Comparison of ENCODE assay signal across 13 mouse cellular contexts in genomic region chr12:36426163-36427045, GRCm38 (mm10). TPM values are rescaled to one million over a fixed set of nuclear protein-coding genes. Genes with fewer than 3 reads are reported as not detected.
A peak's percentile ranks its signal among the peaks of the same experiment; 100 is the strongest.
DNase-seq lines count a peak whose midpoint lies in the region; ATAC-seq lines count a peak whose summit lies in the region.
"Had no signal": no experiment of that assay in that cellular context is flagged by ENCODE, and none has a peak within 500 bp of the region (broad histone marks: within the 10 kb centered on the region; RNA-seq: fewer than 3 reads in every experiment).

No protein-coding gene starts in this region.

- no peaks in the 10 kb centered on the region for H3K4me1 ChIP-seq in forebrain, embryonic 13.5 days
- no peaks in the 10 kb centered on the region for H3K4me1 ChIP-seq in forebrain, embryonic 11.5 days (replicated peaks; ENCODE audit: control insufficient read depth, insufficient read depth, low read length)
- H3K4me1 ChIP-seq in hindbrain, embryonic 15.5 days (replicated peaks) = no peaks in the 10 kb centered on the region
- peaks cover 6% of the 10 kb centered on the region for H3K4me1 ChIP-seq in limb, embryonic 12.5 days (replicated peaks)

- H3K27me3 ChIP-seq in forebrain, embryonic 13.5 days = no peaks in the 10 kb centered on the region
- H3K27me3 ChIP-seq in forebrain, embryonic 11.5 days (ENCODE audit: control insufficient read depth, insufficient read depth, low read length) = no peaks in the 10 kb centered on the region
- H3K27me3 ChIP-seq in hindbrain, embryonic 15.5 days = no peaks in the 10 kb centered on the region
- no peaks in the 10 kb centered on the region for H3K27me3 ChIP-seq in limb, embryonic 12.5 days

- no peaks in the 10 kb centered on the region for H3K9me3 ChIP-seq in forebrain, embryonic 13.5 days (replicated peaks)
- H3K9me3 ChIP-seq in forebrain, embryonic 11.5 days (ENCODE audit: control insufficient read depth, low read length) = no peaks in the 10 kb centered on the region
- H3K9me3 ChIP-seq in hindbrain, embryonic 15.5 days = no peaks in the 10 kb centered on the region
- no peaks in the 10 kb centered on the region for H3K9me3 ChIP-seq in limb, embryonic 12.5 days
- H3K9me3 ChIP-seq: G1E had no signal

- ATAC-seq in forebrain, embryonic 13.5 days = 0 out of 2 replicates have a peak, but pooled peaks have one; percentile 19
- no peak for ATAC-seq in forebrain, embryonic 11.5 days (replicated peaks; ENCODE audit: low FRiP score)
- peak; percentile 56; the same call in 1 of the 2 replicates for ATAC-seq in hindbrain, embryonic 15.5 days (ENCODE audit: low FRiP score, low read depth)
- 0 out of 2 replicates have a peak, but pooled peaks have one; percentile 47 for ATAC-seq in limb, embryonic 12.5 days (ENCODE audit: insufficient number of reproducible peaks, insufficient read depth, low FRiP score, low TSS enrichment, low read depth)
- ATAC-seq: forebrain, embryonic 14.5 days had no signal

- no peak overlapping the region for H3K27ac ChIP-seq in forebrain, embryonic 13.5 days
- no peak overlapping the region for H3K27ac ChIP-seq in forebrain, embryonic 11.5 days (ENCODE audit: low read depth, low read length)
- no peak overlapping the region for H3K27ac ChIP-seq in hindbrain, embryonic 15.5 days (replicated peaks)
- no peak overlapping the region for H3K27ac ChIP-seq in limb, embryonic 12.5 days

- H3K9ac ChIP-seq in forebrain, embryonic 13.5 days = no peak overlapping the region
- no peak overlapping the region for H3K9ac ChIP-seq in forebrain, embryonic 11.5 days (ENCODE audit: low read length)
- no peak overlapping the region for H3K9ac ChIP-seq in hindbrain, embryonic 15.5 days
- H3K9ac ChIP-seq in limb, embryonic 12.5 days (replicated peaks) = no peak overlapping the region

- H3K36me3 ChIP-seq in forebrain, embryonic 13.5 days (ENCODE audit: poor library complexity, severe bottlenecking) = no peaks in the 10 kb centered on the region
- no peaks in the 10 kb centered on the region for H3K36me3 ChIP-seq in forebrain, embryonic 11.5 days (ENCODE audit: control insufficient read depth, insufficient read depth, low read length)
- H3K36me3 ChIP-seq in hindbrain, embryonic 15.5 days = no peaks in the 10 kb centered on the region
- no peaks in the 10 kb centered on the region for H3K36me3 ChIP-seq in limb, embryonic 12.5 days
- H3K36me3 ChIP-seq: G1E had no signal

- no peak for DNase-seq in forebrain, embryonic 11.5 days (ENCODE audit: low spot score)
- DNase-seq in ZHBTc4 (ENCODE audit: low read depth, low spot score) = peak; percentile 24
- no peak for DNase-seq in cerebellum, adult 18-20 months
- DNase-seq in thymus, adult 18-20 months = no peak
- DNase-seq in layer of hippocampus, adult 8-10 months (ENCODE audit: low spot score in 2 of 2) = no peak
- DNase-seq: adrenal gland, postnatal 10 days; cerebellum, adult 9-10 months; left cerebral cortex, postnatal 4 days had no signal

- WGBS in forebrain, embryonic 13.5 days = 85% methylated on average over 15 of the region's 15 CpGs
- 80% methylated on average over 15 of the region's 15 CpGs for WGBS in forebrain, embryonic 11.5 days
- WGBS in hindbrain, embryonic 15.5 days = 58% methylated on average over 15 of the region's 15 CpGs
- 80% methylated on average over 15 of the region's 15 CpGs for WGBS in limb, embryonic 12.5 days

- no peak overlapping the region for H3K4me2 ChIP-seq in forebrain, embryonic 13.5 days
- no peak overlapping the region for H3K4me2 ChIP-seq in forebrain, embryonic 11.5 days (ENCODE audit: low read depth, low read length, severe bottlenecking)
- no peak overlapping the region for H3K4me2 ChIP-seq in hindbrain, embryonic 15.5 days
- no peak overlapping the region for H3K4me2 ChIP-seq in limb, embryonic 12.5 days

- no peak overlapping the region for H3K4me3 ChIP-seq in forebrain, embryonic 13.5 days
- H3K4me3 ChIP-seq in forebrain, embryonic 11.5 days (ENCODE audit: low read depth, low read length) = no peak overlapping the region
- H3K4me3 ChIP-seq in hindbrain, embryonic 15.5 days = no peak overlapping the region
- H3K4me3 ChIP-seq in limb, embryonic 12.5 days (replicated peaks) = no peak overlapping the region

RNA-seq across cellular contexts. Expression of gene D630036H23Rik, which starts 44.4 kb away (rescaled TPM):
- polyA plus RNA-seq in forebrain, embryonic 13.5 days (2015; fragmentation: Nextera tagmentation; extraction: Ambion mirVana) = 2.0 and 2.2 TPM in 2 replicates
- polyA plus RNA-seq in forebrain, embryonic 11.5 days (2014; fragmentation: Nextera tagmentation; extraction: Ambion mirVana) = 1.4 and 1.9 TPM in 2 replicates
- polyA plus RNA-seq in hindbrain, embryonic 15.5 days (2015; fragmentation: Nextera tagmentation; extraction: Ambion mirVana) = 2.9 and 3.2 TPM in 2 replicates
- polyA plus RNA-seq in limb, embryonic 12.5 days (2016; fragmentation: Nextera tagmentation; extraction: Ambion mirVana) = 2.0 and 2.7 TPM in 2 replicates
- 1 to 10 TPM; 1.9 to 3.0 (median 2.3) TPM for total RNA-seq in layer of hippocampus, adult 8-10 months (2022)

RNA-seq across cellular contexts. Expression of gene Ispd, which starts 45.2 kb away (rescaled TPM):
- polyA plus RNA-seq in forebrain, embryonic 13.5 days (2015; fragmentation: Nextera tagmentation; extraction: Ambion mirVana) = 6.8 and 6.9 TPM in 2 replicates
- polyA plus RNA-seq in forebrain, embryonic 11.5 days (2014; fragmentation: Nextera tagmentation; extraction: Ambion mirVana) = 8.2 and 8.7 TPM in 2 replicates
- polyA plus RNA-seq in hindbrain, embryonic 15.5 days (2015; fragmentation: Nextera tagmentation; extraction: Ambion mirVana) = 13.9 and 15.3 TPM in 2 replicates
- polyA plus RNA-seq in limb, embryonic 12.5 days (2016; fragmentation: Nextera tagmentation; extraction: Ambion mirVana) = 7.2 and 7.6 TPM in 2 replicates
- total RNA-seq in layer of hippocampus, adult 8-10 months (2022) = 10 to 100 TPM; 13.6 to 14.8 (median 14.3) TPM
